In the genomic region with DNA sequence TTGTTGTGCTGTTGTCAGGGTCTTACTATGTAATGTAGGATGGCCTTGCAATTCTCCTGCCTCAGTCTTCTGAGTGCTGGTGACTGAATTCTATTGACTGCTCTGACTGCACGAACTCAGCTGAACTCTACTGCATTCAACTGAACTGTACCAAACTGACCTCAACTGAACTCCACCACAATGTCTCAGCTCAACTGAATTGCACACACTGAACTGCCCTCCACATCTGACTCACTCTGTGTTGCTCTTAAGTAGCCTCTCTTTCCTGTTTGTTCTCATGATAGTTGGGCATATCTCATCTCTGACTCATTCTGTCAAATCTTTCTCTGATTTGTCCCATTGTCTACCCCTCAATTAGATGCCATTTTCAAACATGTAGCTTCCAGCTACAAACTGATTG, we compare ENCODE assay signal across 26 mouse cellular contexts.
A peak's percentile ranks its signal among the peaks of the same experiment; 100 is the strongest.
DNase-seq lines count a peak whose midpoint lies in the region; ATAC-seq and TF ChIP-seq lines count a peak whose summit lies in the region.
"Had no signal": no experiment of that assay in that cellular context is flagged by ENCODE, and none has a peak within 500 bp of the region (broad histone marks: within the 10 kb centered on the region; RNA-seq: fewer than 3 reads in every experiment).

No protein-coding gene starts in this region.

- H3K27me3 ChIP-seq in midbrain, embryonic 11.5 days (ENCODE audit: control insufficient read depth, insufficient read depth, low read length), result no peaks in the 10 kb centered on the region
- no peaks in the 10 kb centered on the region for H3K27me3 ChIP-seq in midbrain, postnatal 0 days (ENCODE audit: insufficient read depth, low read length)
- no peaks in the 10 kb centered on the region for H3K27me3 ChIP-seq in limb, embryonic 11.5 days (ENCODE audit: control insufficient read depth, insufficient read depth, low read length)
- H3K27me3 ChIP-seq: embryonic facial prominence, embryonic 12.5 days; embryonic facial prominence, embryonic 15.5 days; heart, embryonic 12.5 days; heart, embryonic 15.5 days had no signal

- H3K4me1 ChIP-seq in midbrain, embryonic 11.5 days (ENCODE audit: control insufficient read depth, insufficient read depth, low read length), result no peaks in the 10 kb centered on the region
- no peaks in the 10 kb centered on the region for H3K4me1 ChIP-seq in midbrain, postnatal 0 days (ENCODE audit: insufficient read depth, low read length)
- no peaks in the 10 kb centered on the region for H3K4me1 ChIP-seq in limb, embryonic 11.5 days (ENCODE audit: control insufficient read depth, insufficient read depth, low read length)
- H3K4me1 ChIP-seq: embryonic facial prominence, embryonic 12.5 days; heart, embryonic 12.5 days had no signal

- no peak overlapping the region for H3K9ac ChIP-seq in midbrain, embryonic 11.5 days (ENCODE audit: low read length)
- no peak overlapping the region for H3K9ac ChIP-seq in midbrain, postnatal 0 days (replicated peaks; ENCODE audit: low read length, poor library complexity, severe bottlenecking)
- no peak overlapping the region for H3K9ac ChIP-seq in limb, embryonic 11.5 days (ENCODE audit: low read length)
- H3K9ac ChIP-seq: embryonic facial prominence, embryonic 12.5 days; embryonic facial prominence, embryonic 15.5 days; forebrain, postnatal 0 days; heart, embryonic 12.5 days; heart, embryonic 15.5 days; hindbrain, embryonic 14.5 days had no signal

- no peak for ATAC-seq in midbrain, embryonic 11.5 days (ENCODE audit: low FRiP score)
- no peak for ATAC-seq in midbrain, postnatal 0 days (ENCODE audit: low FRiP score)
- ATAC-seq in limb, embryonic 11.5 days (ENCODE audit: insufficient number of reproducible peaks, low FRiP score, low TSS enrichment, low read depth), result no peak
- ATAC-seq in frontal cortex, adult (ENCODE audit: low TSS enrichment), result no peak
- ATAC-seq: forebrain, embryonic 14.5 days; forebrain, postnatal 0 days; hindbrain, postnatal 0 days; inflammation-experienced regulatory T-cells, adult 6 months had no signal

- no peak overlapping the region for H3K27ac ChIP-seq in midbrain, embryonic 11.5 days (ENCODE audit: low read depth, low read length)
- no peak overlapping the region for H3K27ac ChIP-seq in midbrain, postnatal 0 days (ENCODE audit: low read depth, low read length)
- no peak overlapping the region for H3K27ac ChIP-seq in limb, embryonic 11.5 days (replicated peaks; ENCODE audit: low read depth, low read length)
- H3K27ac ChIP-seq: embryonic facial prominence, embryonic 12.5 days; embryonic facial prominence, embryonic 15.5 days; heart, embryonic 15.5 days; hindbrain, embryonic 14.5 days; hindbrain, postnatal 0 days had no signal

- no peak for TF ChIP-seq CTCF in midbrain, postnatal 0 days (IDR thresholded peaks at IDR 0.05)

- WGBS in midbrain, embryonic 11.5 days, result 92% methylated on average over 1 of the region's 1 CpGs
- 86% methylated on average over 1 of the region's 1 CpGs for WGBS in midbrain, postnatal 0 days
- WGBS in limb, embryonic 11.5 days, result 84% methylated on average over 1 of the region's 1 CpGs

- no peaks in the 10 kb centered on the region for H3K36me3 ChIP-seq in midbrain, embryonic 11.5 days (ENCODE audit: control insufficient read depth, insufficient read depth, low read length)
- no peaks in the 10 kb centered on the region for H3K36me3 ChIP-seq in midbrain, postnatal 0 days (ENCODE audit: insufficient read depth, low read length)
- H3K36me3 ChIP-seq in limb, embryonic 11.5 days (ENCODE audit: control insufficient read depth, insufficient read depth, low read length), result no peaks in the 10 kb centered on the region
- H3K36me3 ChIP-seq: embryonic facial prominence, embryonic 12.5 days; embryonic facial prominence, embryonic 15.5 days; heart, embryonic 12.5 days; heart, embryonic 15.5 days had no signal

- peak; percentile 6 for DNase-seq in midbrain, embryonic 11.5 days (ENCODE audit: low spot score, missing footprints)
- no peak for DNase-seq in midbrain, postnatal 0 days (ENCODE audit: low spot score)
- DNase-seq in NIH3T3 (ENCODE audit: low read depth), result peak; percentile 5
- DNase-seq in limb, embryonic 11.5 days (ENCODE audit: low spot score), result peak; percentile 4
- no peak for DNase-seq in gastrocnemius, adult 18-20 months (ENCODE audit: low spot score)
- no peak for DNase-seq in gastrocnemius, adult 8-10 months (ENCODE audit: low spot score in 2 of 2)
- DNase-seq: adrenal gland, adult 8-10 months; adrenal gland, postnatal 25 days; cerebellum, adult 2 months; cerebellum, adult 9-11 months; cerebellum, postnatal 25 days; forebrain, postnatal 0 days; gastrocnemius, postnatal 14 days; heart, adult 18-20 months; heart, postnatal 10 days; heart, postnatal 4 days; kidney, adult 11 months had no signal

- no peak overlapping the region for H3K4me2 ChIP-seq in midbrain, embryonic 11.5 days
- no peak overlapping the region for H3K4me2 ChIP-seq in midbrain, postnatal 0 days (ENCODE audit: low read depth, low read length, poor library complexity, severe bottlenecking)
- no peak overlapping the region for H3K4me2 ChIP-seq in limb, embryonic 11.5 days (ENCODE audit: low read depth, severe bottlenecking)
- H3K4me2 ChIP-seq: embryonic facial prominence, embryonic 12.5 days; embryonic facial prominence, embryonic 15.5 days; heart, embryonic 12.5 days; heart, embryonic 15.5 days; hindbrain, embryonic 14.5 days had no signal

- no peaks in the 10 kb centered on the region for H3K9me3 ChIP-seq in midbrain, embryonic 11.5 days (ENCODE audit: control insufficient read depth, low read length)
- H3K9me3 ChIP-seq in midbrain, postnatal 0 days (ENCODE audit: low read length), result no peaks in the 10 kb centered on the region
- no peaks in the 10 kb centered on the region for H3K9me3 ChIP-seq in limb, embryonic 11.5 days (ENCODE audit: control insufficient read depth, low read length)
- H3K9me3 ChIP-seq: embryonic facial prominence, embryonic 12.5 days; embryonic facial prominence, embryonic 15.5 days; heart, embryonic 12.5 days; heart, embryonic 15.5 days had no signal

- H3K4me3 ChIP-seq in midbrain, embryonic 11.5 days (ENCODE audit: low read depth, low read length), result no peak overlapping the region
- H3K4me3 ChIP-seq in midbrain, postnatal 0 days (ENCODE audit: low read depth, low read length), result no peak overlapping the region
- no peak overlapping the region for H3K4me3 ChIP-seq in limb, embryonic 11.5 days (ENCODE audit: low read depth, low read length)
- H3K4me3 ChIP-seq: embryonic facial prominence, embryonic 12.5 days; embryonic facial prominence, embryonic 15.5 days; heart, embryonic 12.5 days; heart, embryonic 15.5 days had no signal

Comparison
In these comparisons a context has a peak if more than half of its experiments do, and no peak if none do; other contexts are left out.
1. DNase-seq: peak in midbrain, embryonic 11.5 days (single experiment), NIH3T3 (single experiment) and limb, embryonic 11.5 days (single experiment); none in midbrain, postnatal 0 days (single experiment), gastrocnemius, adult 18-20 months (single experiment) and gastrocnemius, adult 8-10 months (0 of 2).